Mouse (Mus musculus) gastrocnemius, adult 8-10 months (tissue): ENCODE measurements at regions not wholly inside any gene's neighbourhood (a gene's known extent, or its start where the extent isn't known, plus 50 kb on each side); places are given as distances from the start of the nearest gene placed in this dataset.

Source experiments
- DNase-seq, 2 experiments: peaks; one replicate each; pipeline ENCODE4 v3.0.0; 2022; ENCODE audit warnings: low spot score in 2 of 2

- DNase-seq: no peak
Observed at GRCm38 (mm10) chr2:172698961-172699360, 149.6 kb downstream of the Tfap2c start.

- DNase-seq: no peak
Observed at GRCm38 (mm10) chr2:172699654-172700053, 150.3 kb downstream of the Tfap2c start.

GRCm38 (mm10) chr2:172710641-172711040, 161.2 kb downstream of the Tfap2c start:
- no peak for DNase-seq

GRCm38 (mm10) chr2:172726701-172727100, 177.3 kb downstream of the Tfap2c start:
- DNase-seq: no peak

- DNase-seq: no peak
Observed at GRCm38 (mm10) chr2:172727576-172727975, 178.2 kb downstream of the Tfap2c start.

- DNase-seq: no peak
Observed at GRCm38 (mm10) chr2:172728240-172728821, 178.9 kb downstream of the Tfap2c start.

- no peak for DNase-seq
Observed at GRCm38 (mm10) chr2:172729151-172729550, 179.8 kb downstream of the Tfap2c start.

GRCm38 (mm10) chr2:172729741-172730140, 180.3 kb downstream of the Tfap2c start:
- DNase-seq: no peak

- no peak for DNase-seq
Observed at GRCm38 (mm10) chr2:172731408-172731807, 182.0 kb downstream of the Tfap2c start.

- DNase-seq: no peak
Observed at GRCm38 (mm10) chr2:172732453-172733210, 183.2 kb downstream of the Tfap2c start.

- no peak for DNase-seq
Observed at GRCm38 (mm10) chr2:172733403-172733995, 184.1 kb downstream of the Tfap2c start.

- no peak for DNase-seq
Observed at GRCm38 (mm10) chr2:172735621-172736020, 186.2 kb downstream of the Tfap2c start.

- no peak for DNase-seq
Observed at GRCm38 (mm10) chr2:172739041-172739491, 189.7 kb downstream of the Tfap2c start.

- DNase-seq: no peak
Observed at GRCm38 (mm10) chr2:172739529-172739928, 190.1 kb downstream of the Tfap2c start.

GRCm38 (mm10) chr2:172751364-172751763, 188.8 kb downstream of the Bmp7 start:
- no peak for DNase-seq

- no peak for DNase-seq
Observed at GRCm38 (mm10) chr2:172755686-172756471, 184.2 kb downstream of the Bmp7 start.

GRCm38 (mm10) chr2:172756472-172756860, 183.7 kb downstream of the Bmp7 start:
- DNase-seq: no peak

GRCm38 (mm10) chr2:172758497-172758896, 181.6 kb downstream of the Bmp7 start:
- DNase-seq: no peak

GRCm38 (mm10) chr2:172765260-172765659, 174.9 kb downstream of the Bmp7 start:
- DNase-seq: no peak

GRCm38 (mm10) chr2:172766403-172766802, 173.7 kb downstream of the Bmp7 start:
- no peak for DNase-seq

GRCm38 (mm10) chr2:172768756-172769155, 171.4 kb downstream of the Bmp7 start:
- no peak for DNase-seq

- no peak for DNase-seq
Observed at GRCm38 (mm10) chr2:172770061-172770460, 170.1 kb downstream of the Bmp7 start.
